Mouse (Mus musculus): ENCODE results near the gene Rb1. TPM values are rescaled to one million over a fixed set of nuclear protein-coding genes. Genes with fewer than 3 reads are reported as not detected.

The Rb1 gene
- total and polyA plus RNA-seq, 3 experiments = 6.3 to 13.2 TPM; not detected in 1

DNA sequence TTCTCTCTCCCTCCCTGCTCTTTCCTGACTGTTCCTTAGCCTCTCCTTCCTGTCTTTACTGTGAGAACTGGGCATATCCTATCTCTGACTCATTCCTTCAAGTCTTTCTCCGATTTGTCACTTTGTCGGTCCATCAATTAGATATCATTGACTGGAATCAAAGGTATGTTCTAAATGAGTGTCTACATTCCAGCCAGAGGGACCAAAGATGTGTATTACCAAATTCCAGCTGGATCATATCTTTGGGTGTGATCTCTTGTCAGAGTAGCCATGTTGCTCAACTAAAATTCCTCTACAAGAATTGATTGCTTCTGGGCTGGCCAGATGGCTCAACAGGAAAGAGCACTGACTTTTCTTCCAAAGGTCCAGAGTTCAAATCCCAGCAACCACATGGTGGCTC is 32.0 kb downstream of the Rb1 start:
- H3K4me1 ChIP-seq (ENCODE audit: control insufficient read depth in 1 of 2, insufficient read depth in 2 of 2, low read length in 2 of 2) = peaks cover 0 to 2% of the 10 kb centered on the region in 2 experiments; a peak in 2 of 4 replicates
- no peaks in the 10 kb centered on the region; a peak in 2 of 4 replicates for H3K36me3 ChIP-seq (ENCODE audit: control insufficient read depth in 1 of 2, insufficient read depth in 2 of 2, low read length in 2 of 2)

DNA sequence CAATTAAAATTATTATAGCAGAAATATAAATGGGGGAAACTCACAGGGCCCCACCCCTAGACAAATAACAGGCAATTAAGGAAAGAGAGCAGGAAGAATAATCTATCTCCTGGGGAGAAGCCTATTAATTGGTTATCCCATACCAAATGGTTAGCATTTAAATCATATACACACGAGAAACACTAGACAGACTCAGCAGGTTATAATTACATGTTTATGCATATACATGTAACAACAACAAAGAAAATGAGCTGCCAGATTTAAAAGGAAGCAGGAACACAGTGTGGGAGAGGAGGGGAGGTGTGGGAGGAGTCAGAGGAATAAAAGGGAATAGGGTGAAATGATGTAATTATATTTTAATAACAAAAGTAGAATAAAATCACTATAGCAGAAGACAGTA is 33.2 kb downstream of the Rb1 start:
- Histone ChIP-seq H3K9me3 (replicated peaks; ENCODE audit: insufficient read depth, low read length) (no peaks in the 10 kb centered on the region), H3K27ac (ENCODE audit: control insufficient read depth, low read depth, low read length) (no peak overlapping the region), H3K9ac (ENCODE audit: control insufficient read depth, low read depth, low read length, poor library complexity, severe bottlenecking) (no peak overlapping the region), H3K27me3 (ENCODE audit: control insufficient read depth in 1 of 2, insufficient read depth in 2 of 2, low read length in 2 of 2) (no peaks in the 10 kb centered on the region), H3K4me1 (ENCODE audit: control insufficient read depth in 1 of 2, insufficient read depth in 2 of 2, low read length in 2 of 2) (peaks cover 0 to 2% of the 10 kb centered on the region in 2 experiments; a peak in 2 of 4 replicates), H3K79me2 (ENCODE audit: control insufficient read depth, insufficient read depth, low read length, poor library complexity) (no peaks in the 10 kb centered on the region), H3K4me3 (ENCODE audit: control insufficient read depth in 1 of 2, insufficient read depth in 1 of 2, low read depth in 2 of 2, low read length in 2 of 2) (no peak overlapping the region), H3K36me3 (ENCODE audit: control insufficient read depth in 1 of 2, insufficient read depth in 2 of 2, low read length in 2 of 2) (no peaks in the 10 kb centered on the region; a peak in 2 of 4 replicates)
- no peak for TF ChIP-seq CTCF (IDR thresholded peaks at IDR 0.05 in 2 of 3, conservative IDR thresholded peaks at IDR 0.05 in 1 of 3; ENCODE audit: control insufficient read depth in 1 of 3, insufficient read depth in 1 of 3, low read depth in 2 of 3, low read length in 3 of 3, poor library complexity in 1 of 3, severe bottlenecking in 1 of 3)
- TF ChIP-seq POLR2A (IDR thresholded peaks at IDR 0.05; ENCODE audit: control insufficient read depth in 1 of 2, insufficient read depth in 1 of 2, low read depth in 1 of 2, low read length in 2 of 2, poor library complexity in 1 of 2) = no peak
- TF ChIP-seq JUND (IDR thresholded peaks at IDR 0.05; ENCODE audit: low read depth, low read length) = no peak
- DNase-seq (ENCODE audit: low read depth, low spot score) = no peak

More for the DNA sequence above, 32.0 kb downstream of the Rb1 start:
- DNase-seq (ENCODE audit: low read depth, low spot score) = no peak
- H3K79me2 ChIP-seq (ENCODE audit: control insufficient read depth, insufficient read depth, low read length, poor library complexity) = no peaks in the 10 kb centered on the region
- no peak overlapping the region for H3K9ac ChIP-seq (ENCODE audit: control insufficient read depth, low read depth, low read length, poor library complexity, severe bottlenecking)
- no peaks in the 10 kb centered on the region for H3K9me3 ChIP-seq (replicated peaks; ENCODE audit: insufficient read depth, low read length)
- H3K4me3 ChIP-seq (ENCODE audit: control insufficient read depth in 1 of 2, insufficient read depth in 1 of 2, low read depth in 2 of 2, low read length in 2 of 2) = no peak overlapping the region
- no peak overlapping the region for H3K27ac ChIP-seq (ENCODE audit: control insufficient read depth, low read depth, low read length)
- TF ChIP-seq MAZ (IDR thresholded peaks at IDR 0.05; ENCODE audit: low read depth, low read length) (no peak), CTCF (IDR thresholded peaks at IDR 0.05 in 2 of 3, conservative IDR thresholded peaks at IDR 0.05 in 1 of 3; ENCODE audit: control insufficient read depth in 1 of 3, insufficient read depth in 1 of 3, low read depth in 2 of 3, low read length in 3 of 3, poor library complexity in 1 of 3, severe bottlenecking in 1 of 3) (no peak; a peak in 1 of 6 replicates), TAL1 (IDR thresholded peaks at IDR 0.05; ENCODE audit: low read length) (no peak), MXI1 (IDR thresholded peaks at IDR 0.05; ENCODE audit: low read depth, low read length) (no peak), MAFK (IDR thresholded peaks at IDR 0.05; ENCODE audit: borderline replicate concordance, low read depth, low read length) (no peak), CHD1 (IDR thresholded peaks at IDR 0.05; ENCODE audit: low read depth, low read length) (no peak), TBP (IDR thresholded peaks at IDR 0.05; ENCODE audit: low read depth, low read length) (no peak), GABPA (IDR thresholded peaks at IDR 0.05; ENCODE audit: low read depth, low read length) (no peak), SIN3A (IDR thresholded peaks at IDR 0.05; ENCODE audit: low read length) (no peak)
- H3K27me3 ChIP-seq (ENCODE audit: control insufficient read depth in 1 of 2, insufficient read depth in 2 of 2, low read length in 2 of 2) = no peaks in the 10 kb centered on the region

DNA sequence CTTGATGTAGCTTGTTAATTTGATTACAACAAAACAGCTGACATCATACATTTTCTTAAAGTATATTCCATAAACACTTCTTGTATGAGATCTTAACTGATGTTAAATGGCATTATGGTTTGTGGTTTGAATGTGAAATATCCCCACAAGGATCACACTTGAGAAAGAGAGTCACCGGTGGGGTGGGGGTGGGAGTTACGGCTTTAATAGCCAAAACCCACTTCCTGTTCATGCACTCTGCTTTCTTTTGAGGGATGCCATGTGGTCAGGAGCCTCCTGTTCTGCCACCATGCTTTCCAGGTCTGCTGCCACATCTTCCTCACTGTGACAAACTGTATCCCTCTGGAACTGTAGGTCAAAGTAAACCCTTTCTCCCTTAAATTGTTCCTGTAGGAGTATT is 35.7 kb downstream of the Rb1 start:
- H3K79me2 ChIP-seq (ENCODE audit: control insufficient read depth, insufficient read depth, low read length, poor library complexity) = no peaks in the 10 kb centered on the region
- no peak for DNase-seq (ENCODE audit: low read depth, low spot score)
- no peak overlapping the region for H3K9ac ChIP-seq (ENCODE audit: control insufficient read depth, low read depth, low read length, poor library complexity, severe bottlenecking)
- no peaks in the 10 kb centered on the region for H3K27me3 ChIP-seq (ENCODE audit: control insufficient read depth in 1 of 2, insufficient read depth in 2 of 2, low read length in 2 of 2)
- H3K36me3 ChIP-seq (ENCODE audit: control insufficient read depth in 1 of 2, insufficient read depth in 2 of 2, low read length in 2 of 2) = no peaks in the 10 kb centered on the region; a peak in 1 of 4 replicates
- H3K4me3 ChIP-seq (ENCODE audit: control insufficient read depth in 1 of 2, insufficient read depth in 1 of 2, low read depth in 2 of 2, low read length in 2 of 2) = no peak overlapping the region
- H3K27ac ChIP-seq (ENCODE audit: control insufficient read depth, low read depth, low read length) = no peak overlapping the region
- H3K9me3 ChIP-seq (replicated peaks; ENCODE audit: insufficient read depth, low read length) = no peaks in the 10 kb centered on the region
- TF ChIP-seq KAT2A (conservative IDR thresholded peaks at IDR 0.05; ENCODE audit: low read depth, low read length) (no peak), CTCF (IDR thresholded peaks at IDR 0.05 in 2 of 3, conservative IDR thresholded peaks at IDR 0.05 in 1 of 3; ENCODE audit: control insufficient read depth in 1 of 3, insufficient read depth in 1 of 3, low read depth in 2 of 3, low read length in 3 of 3, poor library complexity in 1 of 3, severe bottlenecking in 1 of 3) (no peak), NELFE (IDR thresholded peaks at IDR 0.05; ENCODE audit: low read depth, low read length) (no peak)
- H3K4me1 ChIP-seq (ENCODE audit: control insufficient read depth in 1 of 2, insufficient read depth in 2 of 2, low read length in 2 of 2) = no peaks in the 10 kb centered on the region

All from MEL (cell line).